Mouse (Mus musculus) spleen, adult 2 months (tissue): ENCODE data around the gene Pdcd11.

Experiments used
- CTCF ChIP-seq: fragments of 200-500 bp; IDR thresholded peaks from 2 replicates; pipeline ENCODE4 v1.5.1; 2011; ENCODE audit warnings: mild to moderate bottlenecking, inconsistent platforms; ENCODE audit not compliant: insufficient read depth, insufficient read length, insufficient replicate concordance; ENCODE audit errors: extremely low read depth
- POLR2A ChIP-seq: fragments of 200-500 bp; IDR thresholded peaks from 2 replicates; pipeline ENCODE4 v1.6.1; 2011; ENCODE audit warnings: low read depth, low read length, inconsistent platforms

GRCm38 (mm10) chr19:47168793-47169412 is 78.3 kb downstream of the Pdcd11 start:
- peak; percentile 72; the same call in 1 of the 2 replicates for TF ChIP-seq CTCF
- no peak for TF ChIP-seq POLR2A
